Mouse (Mus musculus) intestine, postnatal 0 days (tissue): Measurements from ENCODE around the gene Enoph1. TPM values are rescaled to one million over a fixed set of nuclear protein-coding genes. Genes with fewer than 3 reads are reported as not detected.

Experiments
- ATAC-seq: fragments of 200-750 bp; cut with Nextera tagmentation; 2 replicates; pipeline ENCODE4 v1.8.0; 2017; ENCODE audit warnings: mild to moderate bottlenecking, moderate TSS enrichment, moderate library complexity
- H3K27ac ChIP-seq: fragments of 300-500 bp; sonication (generic); 2 replicates; pipeline ENCODE4 v1.5.1; 2014; ENCODE audit warnings: mild to moderate bottlenecking, low read depth, low read length, moderate library complexity
- H3K27me3 ChIP-seq: fragments of 300-500 bp; sonication (generic); replicated peaks from 2 replicates; pipeline ENCODE4 v1.6.1; 2014; ENCODE audit warnings: low read length, mixed read lengths; ENCODE audit not compliant: control insufficient read depth, insufficient read depth
- H3K36me3 ChIP-seq: fragments of 300-500 bp; sonication (generic); 2 replicates; pipeline ENCODE4 v1.6.1; 2014; ENCODE audit warnings: mild to moderate bottlenecking, moderate library complexity; ENCODE audit not compliant: control insufficient read depth, insufficient read depth
- H3K4me1 ChIP-seq: fragments of 300-500 bp; sonication (generic); replicated peaks from 2 replicates; pipeline ENCODE4 v1.6.1; 2014; ENCODE audit warnings: antibody characterized with exemption, low read length, mixed read lengths; ENCODE audit not compliant: control insufficient read depth, insufficient read depth
- H3K4me2 ChIP-seq: fragments of 300-500 bp; sonication (generic); replicated peaks from 2 replicates; pipeline ENCODE4 v1.6.1; 2014; ENCODE audit warnings: low read depth, mild to moderate bottlenecking, moderate library complexity
- H3K4me3 ChIP-seq: fragments of 300-500 bp; sonication (generic); 2 replicates; pipeline ENCODE4 v1.5.1; 2014; ENCODE audit warnings: low read depth, low read length
- H3K9ac ChIP-seq: fragments of 300-500 bp; sonication (generic); 2 replicates; pipeline ENCODE4 v1.6.1; 2014; ENCODE audit warnings: mild to moderate bottlenecking, low read depth, low read length
- H3K9me3 ChIP-seq: fragments of 300-500 bp; sonication (generic); 2 replicates; pipeline ENCODE4 v1.6.1; 2016; ENCODE audit warnings: mixed run types; ENCODE audit not compliant: control insufficient read depth
- CTCF ChIP-seq: sonication (generic); IDR thresholded peaks from 2 replicates; pipeline ENCODE4 v1.5.1; 2016; ENCODE audit warnings: low read depth, mild to moderate bottlenecking, control low read depth, antibody characterized with exemption, moderate library complexity
- WGBS: fragments of 180-500 bp; shearing (Covaris S2); extraction: QIAGEN DNeasy Blood & Tissue Kit; methylation state at CpG from one replicate; pipeline ENCODE4 v1.1.7; 2014; 5-methylcytosine and 5-hydroxymethylcytosine counted together
- polyA plus RNA-seq: library from polyadenylated mRNA; unstranded; fragments of >200 nt; fragmentation: Nextera tagmentation; extraction: Ambion mirVana; gene quantifications from 2 replicates; pipeline ENCODE4 v1.2.1, GENCODE M21; 2015

Gene Enoph1
- polyA plus RNA-seq, 1 experiment from 2014 or later = 26.6 TPM

DNA sequence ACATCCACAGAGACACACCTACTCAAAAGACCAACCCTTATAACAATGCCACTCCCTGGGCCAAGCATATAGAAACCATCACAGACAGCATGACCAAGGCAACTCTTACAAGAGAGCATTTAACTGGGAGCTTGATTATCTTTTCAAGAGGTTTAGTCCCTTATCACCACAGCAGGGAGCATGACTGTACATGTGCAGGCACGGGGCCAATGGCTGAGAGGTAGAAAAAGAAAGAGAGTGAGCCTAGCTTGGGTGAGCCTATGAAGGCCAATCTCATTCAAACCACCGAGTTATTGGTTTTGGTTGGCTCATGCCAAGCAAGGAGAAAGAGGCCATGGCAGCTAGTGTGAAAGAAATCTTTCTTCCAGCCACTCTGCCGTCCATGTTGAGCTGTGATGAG, 34.4 kb upstream of the Enoph1 start:
- ATAC-seq = peak; percentile 61
- Histone ChIP-seq H3K27me3 (no peaks in the 10 kb centered on the region), H3K36me3 (no peaks in the 10 kb centered on the region), H3K9ac (no peak overlapping the region), H3K4me3 (no peak overlapping the region), H3K4me2 (peak overlapping the region; percentile 43), H3K4me1 (peaks cover 7% of the 10 kb centered on the region), H3K9me3 (no peaks in the 10 kb centered on the region), H3K27ac (peak overlapping the region; percentile 80)
- TF ChIP-seq CTCF = no peak
- 29% methylated on average over 3 of the region's 3 CpGs for WGBS

DNA sequence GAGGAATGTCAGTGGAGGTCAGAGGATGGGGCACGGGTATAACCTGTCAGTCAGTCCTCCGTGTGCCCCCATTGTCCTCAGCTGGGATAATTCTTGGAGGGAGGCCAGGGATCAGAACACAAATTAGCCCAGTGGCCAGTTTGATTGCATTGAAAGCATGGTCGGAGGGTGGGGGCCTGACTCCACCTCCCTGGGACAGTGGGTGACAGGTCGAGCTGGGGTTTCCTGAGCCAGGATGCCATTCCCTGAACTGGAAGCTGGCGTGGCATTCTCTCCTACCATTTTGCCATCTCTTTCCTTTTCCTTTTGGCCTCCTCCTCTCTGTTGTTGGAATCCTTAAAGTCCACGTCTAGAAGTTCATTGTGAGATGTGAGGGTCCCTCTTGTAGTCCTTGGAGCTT, 33.9 kb upstream of the Enoph1 start:
- 36% methylated on average over 6 of the region's 6 CpGs for WGBS
- H3K9me3 ChIP-seq = no peaks in the 10 kb centered on the region
- peak overlapping the region; percentile 80 for H3K27ac ChIP-seq
- no peaks in the 10 kb centered on the region for H3K36me3 ChIP-seq
- H3K4me1 ChIP-seq = peaks cover 7% of the 10 kb centered on the region
- H3K27me3 ChIP-seq = no peaks in the 10 kb centered on the region
- peak; percentile 7 for ATAC-seq
- H3K9ac ChIP-seq = no peak overlapping the region
- no peak overlapping the region for H3K4me3 ChIP-seq
- TF ChIP-seq CTCF = no peak
- H3K4me2 ChIP-seq = peak overlapping the region; percentile 43

DNA sequence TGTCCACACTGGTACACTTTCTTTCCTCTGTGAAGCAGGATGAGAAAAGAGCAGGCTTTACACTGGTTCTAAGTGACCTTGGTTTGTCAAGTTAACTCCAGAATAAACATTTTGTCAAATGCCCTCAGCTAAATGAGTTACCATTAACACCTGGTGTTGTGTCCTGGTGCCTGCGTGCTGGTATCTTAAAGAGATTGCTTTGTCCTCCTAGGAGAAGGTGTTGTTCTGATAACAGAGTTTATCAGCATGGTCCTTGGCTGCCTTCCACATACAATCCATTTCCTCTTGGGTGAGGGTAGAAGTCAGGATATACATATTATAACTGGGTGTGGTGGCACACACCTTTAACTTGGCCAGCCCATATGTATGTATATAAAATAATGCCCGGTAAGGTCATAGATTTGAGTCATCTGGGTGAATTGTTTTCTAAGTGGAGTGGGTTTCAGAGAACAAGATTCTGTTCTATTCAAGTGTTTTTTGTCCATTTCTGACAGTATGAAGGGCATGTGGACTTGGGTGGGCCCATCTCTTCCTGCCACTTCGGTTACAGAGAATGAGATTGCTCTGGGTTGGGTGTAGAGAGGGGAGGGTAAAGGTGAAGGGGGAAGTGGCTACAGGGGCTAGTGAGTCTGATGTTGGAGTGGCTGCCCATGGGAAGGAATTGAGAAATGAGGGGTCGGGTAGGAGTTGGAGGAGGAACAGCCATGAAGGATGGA, 33.3 kb upstream of the Enoph1 start:
- TF ChIP-seq CTCF = no peak
- Histone ChIP-seq H3K9me3 (no peaks in the 10 kb centered on the region), H3K4me1 (peaks cover 7% of the 10 kb centered on the region), H3K36me3 (no peaks in the 10 kb centered on the region), H3K4me2 (peak overlapping the region; percentile 43; the same call in 1 of the 2 replicates), H3K9ac (no peak overlapping the region), H3K27ac (peak overlapping the region; percentile 80), H3K4me3 (no peak overlapping the region), H3K27me3 (no peaks in the 10 kb centered on the region)
- ATAC-seq = peak; percentile 88
- WGBS = 47% methylated on average over 4 of the region's 4 CpGs

DNA sequence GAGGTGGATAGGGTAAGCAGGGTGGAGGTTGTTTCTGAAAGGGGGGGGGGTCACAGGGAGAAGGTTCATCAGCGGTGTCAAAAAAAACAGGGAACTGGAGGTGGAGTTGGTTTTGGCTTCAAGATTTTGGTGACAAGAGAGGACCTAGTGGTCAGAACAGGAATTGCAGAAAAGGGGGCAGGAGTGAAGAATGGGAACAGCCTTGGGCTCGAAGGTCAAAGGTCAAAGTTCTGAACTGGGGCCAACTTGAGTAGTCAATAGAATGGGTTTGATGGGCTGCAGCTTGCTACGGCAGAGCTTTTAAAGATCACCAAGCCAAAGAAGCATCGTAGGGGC, 32.8 kb upstream of the Enoph1 start:
- 76% methylated on average over 4 of the region's 4 CpGs for WGBS

DNA sequence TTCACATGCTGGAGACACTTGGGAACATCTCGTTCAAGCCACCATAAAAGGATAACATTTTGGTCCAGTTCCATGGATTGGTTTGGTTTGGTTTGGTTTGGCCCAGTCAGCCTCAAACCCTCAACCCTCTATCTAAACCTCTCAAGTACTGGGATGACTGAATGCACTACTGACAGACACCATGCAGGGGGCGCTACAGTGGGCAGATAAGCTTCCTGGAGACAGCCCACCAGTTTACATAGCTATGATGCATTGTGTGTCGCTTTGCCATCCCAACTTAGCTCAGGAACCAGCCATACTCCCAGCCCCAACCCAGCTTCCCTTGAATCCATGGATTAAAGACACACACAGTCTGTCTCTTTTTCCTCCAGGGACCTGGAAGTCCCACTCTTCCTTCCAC, 31.3 kb upstream of the Enoph1 start:
- no peak overlapping the region for H3K4me2 ChIP-seq
- H3K9ac ChIP-seq = no peak overlapping the region
- H3K27me3 ChIP-seq = no peaks in the 10 kb centered on the region
- 54% methylated on average over 3 of the region's 3 CpGs for WGBS
- H3K4me1 ChIP-seq = peaks cover 7% of the 10 kb centered on the region
- no peak for ATAC-seq
- no peaks in the 10 kb centered on the region for H3K36me3 ChIP-seq
- no peak overlapping the region for H3K4me3 ChIP-seq
- peak; percentile 46 for TF ChIP-seq CTCF
- no peak overlapping the region for H3K27ac ChIP-seq
- H3K9me3 ChIP-seq = no peaks in the 10 kb centered on the region

More for the DNA sequence above, 32.8 kb upstream of the Enoph1 start:
- TF ChIP-seq CTCF = peak; percentile 51; the same call in 1 of the 2 replicates
- Histone ChIP-seq H3K27me3 (no peaks in the 10 kb centered on the region), H3K9me3 (no peaks in the 10 kb centered on the region), H3K4me2 (no peak overlapping the region), H3K4me3 (no peak overlapping the region), H3K9ac (no peak overlapping the region), H3K27ac (no peak overlapping the region), H3K36me3 (no peaks in the 10 kb centered on the region), H3K4me1 (peaks cover 7% of the 10 kb centered on the region)
- no peak for ATAC-seq

DNA sequence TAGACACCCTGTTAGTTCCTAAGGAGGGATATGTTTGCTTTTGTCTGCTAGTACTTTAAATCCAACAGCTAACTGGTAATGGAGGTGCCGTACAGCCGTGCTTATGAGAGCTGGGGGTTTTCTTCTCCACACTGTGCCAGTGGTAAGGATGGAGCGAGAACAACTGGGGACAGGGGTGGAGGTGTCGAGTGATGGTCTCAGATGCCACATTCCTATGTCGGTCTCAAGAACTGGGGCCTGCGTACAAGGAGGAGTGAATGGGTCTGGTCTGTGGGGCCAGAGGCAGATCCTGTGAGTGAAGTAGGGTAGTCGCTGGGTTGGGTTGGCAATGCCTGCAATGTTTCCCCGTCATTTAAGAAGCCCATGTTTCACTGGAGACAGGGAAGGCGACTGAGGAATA, 27.2 kb upstream of the Enoph1 start:
- H3K4me2 ChIP-seq = no peak overlapping the region
- TF ChIP-seq CTCF = no peak
- no peaks in the 10 kb centered on the region for H3K9me3 ChIP-seq
- H3K4me3 ChIP-seq = no peak overlapping the region
- no peaks in the 10 kb centered on the region for H3K4me1 ChIP-seq
- no peaks in the 10 kb centered on the region for H3K27me3 ChIP-seq
- H3K36me3 ChIP-seq = no peaks in the 10 kb centered on the region
- ATAC-seq = no peak
- 88% methylated on average over 9 of the region's 9 CpGs for WGBS
- H3K9ac ChIP-seq = no peak overlapping the region
- H3K27ac ChIP-seq = no peak overlapping the region
